Mouse (Mus musculus) kidney, postnatal 0 days (tissue): ENCODE data around the gene Cpsf6. TPM values are rescaled to one million over a fixed set of nuclear protein-coding genes. Genes with fewer than 3 reads are reported as not detected.

Source experiments
- ATAC-seq: fragments of 200-750 bp; cut with Nextera tagmentation; replicated peaks from 2 replicates; pipeline ENCODE4 v1.8.0; 2017; ENCODE audit warnings: low read depth, moderate number of reproducible peaks, moderate TSS enrichment, moderate library complexity; ENCODE audit not compliant: low FRiP score
- DNase-seq: peaks from one replicate; pipeline ENCODE4 v3.0.0-alpha.2; 2016; ENCODE audit warnings: low spot score
- H3K27ac ChIP-seq: fragments of 300-500 bp; sonication (generic); 2 replicates; pipeline ENCODE4 v1.5.1; 2014; ENCODE audit warnings: mild to moderate bottlenecking
- H3K27me3 ChIP-seq: fragments of 300-500 bp; sonication (generic); 2 replicates; pipeline ENCODE4 v1.6.1; 2014; ENCODE audit warnings: low read length, mixed read lengths; ENCODE audit not compliant: insufficient read depth
- H3K36me3 ChIP-seq: fragments of 300-500 bp; sonication (generic); 2 replicates; pipeline ENCODE4 v1.6.1; 2014; ENCODE audit warnings: low read length, mixed read lengths; ENCODE audit not compliant: insufficient read depth
- H3K4me1 ChIP-seq: fragments of 300-500 bp; sonication (generic); replicated peaks from 2 replicates; pipeline ENCODE4 v1.6.1; 2014; ENCODE audit warnings: antibody characterized with exemption, low read length, mixed read lengths; ENCODE audit not compliant: insufficient read depth
- H3K4me2 ChIP-seq: fragments of 300-500 bp; sonication (generic); 2 replicates; pipeline ENCODE4 v1.6.1; 2014; ENCODE audit warnings: mild to moderate bottlenecking, low read length, moderate library complexity, mixed read lengths
- H3K4me3 ChIP-seq: fragments of 300-500 bp; sonication (generic); replicated peaks from 2 replicates; pipeline ENCODE4 v1.5.1; 2014; ENCODE audit warnings: low read depth, low read length
- H3K9ac ChIP-seq: fragments of 300-500 bp; sonication (generic); 2 replicates; pipeline ENCODE4 v1.6.1; 2014; ENCODE audit warnings: low read depth, low read length
- H3K9me3 ChIP-seq: fragments of 300-500 bp; sonication (generic); replicated peaks from 2 replicates; pipeline ENCODE4 v1.6.1; 2016; ENCODE audit warnings: low read length, inconsistent platforms, mixed read lengths
- CTCF ChIP-seq: IDR thresholded peaks from 2 replicates; pipeline ENCODE4 v1.5.1; 2016; ENCODE audit warnings: antibody characterized with exemption, low read depth, mild to moderate bottlenecking, moderate library complexity
- WGBS: fragments of 180-500 bp; shearing (Covaris S2); extraction: QIAGEN DNeasy Blood & Tissue Kit; methylation state at CpG from one replicate; pipeline ENCODE4 v1.1.7; 2014; 5-methylcytosine and 5-hydroxymethylcytosine counted together
- polyA plus RNA-seq: library from polyadenylated mRNA; unstranded; fragments of >200 nt; fragmentation: Nextera tagmentation; extraction: Ambion mirVana; gene quantifications from 2 replicates; pipeline ENCODE4 v1.2.1, GENCODE M21; 2015

The Cpsf6 gene
- polyA plus RNA-seq, 1 experiment from 2014 or later, result 111 TPM

- no peak overlapping the region for H3K4me3 ChIP-seq
- no peaks in the 10 kb centered on the region for H3K27me3 ChIP-seq
- WGBS, result 89% methylated on average over 5 of the region's 5 CpGs
- no peak overlapping the region for H3K4me2 ChIP-seq
- H3K4me1 ChIP-seq, result no peaks in the 10 kb centered on the region
- ATAC-seq (no peak), DNase-seq (no peak)
- no peak for TF ChIP-seq CTCF
- H3K9ac ChIP-seq, result no peak overlapping the region
- no peak overlapping the region for H3K27ac ChIP-seq
- H3K36me3 ChIP-seq, result no peaks in the 10 kb centered on the region
- H3K9me3 ChIP-seq, result no peaks in the 10 kb centered on the region
These were observed 57.2 kb downstream of the Cpsf6 start for GRCm38 (mm10) chr10:117322630-117323029.

- Histone ChIP-seq H3K9ac (no peak overlapping the region), H3K27me3 (no peaks in the 10 kb centered on the region), H3K36me3 (no peaks in the 10 kb centered on the region), H3K4me3 (no peak overlapping the region), H3K4me1 (no peaks in the 10 kb centered on the region), H3K4me2 (no peak overlapping the region), H3K9me3 (no peaks in the 10 kb centered on the region), H3K27ac (no peak overlapping the region)
- ATAC-seq (no peak), DNase-seq (no peak)
- WGBS, result 86% methylated on average over 3 of the region's 3 CpGs
- no peak for TF ChIP-seq CTCF
These were observed 59.2 kb downstream of the Cpsf6 start for GRCm38 (mm10) chr10:117320571-117320981.

- 86% methylated on average over 11 of the region's 11 CpGs for WGBS
- Histone ChIP-seq H3K4me2 (no peak overlapping the region), H3K27me3 (no peaks in the 10 kb centered on the region), H3K9me3 (no peaks in the 10 kb centered on the region), H3K27ac (no peak overlapping the region), H3K36me3 (no peaks in the 10 kb centered on the region), H3K4me1 (no peaks in the 10 kb centered on the region), H3K4me3 (no peak overlapping the region), H3K9ac (no peak overlapping the region)
- TF ChIP-seq CTCF, result no peak
- ATAC-seq (no peak), DNase-seq (no peak)
These were observed 63.4 kb downstream of the Cpsf6 start for GRCm38 (mm10) chr10:117316391-117316790.

- no peak for TF ChIP-seq CTCF
- DNase-seq (no peak), ATAC-seq (no peak)
- Histone ChIP-seq H3K4me1 (no peaks in the 10 kb centered on the region), H3K27ac (no peak overlapping the region), H3K9me3 (no peaks in the 10 kb centered on the region), H3K36me3 (no peaks in the 10 kb centered on the region), H3K4me3 (no peak overlapping the region), H3K27me3 (no peaks in the 10 kb centered on the region), H3K9ac (no peak overlapping the region), H3K4me2 (no peak overlapping the region)
- 88% methylated on average over 2 of the region's 2 CpGs for WGBS
These were observed 66.7 kb downstream of the Cpsf6 start for GRCm38 (mm10) chr10:117313133-117313532.

GRCm38 (mm10) chr10:117312168-117312567, 67.6 kb downstream of the Cpsf6 start:
- no peak overlapping the region for H3K4me2 ChIP-seq
- no peaks in the 10 kb centered on the region for H3K4me1 ChIP-seq
- H3K9ac ChIP-seq, result no peak overlapping the region
- H3K4me3 ChIP-seq, result no peak overlapping the region
- no peaks in the 10 kb centered on the region for H3K36me3 ChIP-seq
- H3K27ac ChIP-seq, result no peak overlapping the region
- no peaks in the 10 kb centered on the region for H3K27me3 ChIP-seq
- no peaks in the 10 kb centered on the region for H3K9me3 ChIP-seq
- ATAC-seq, result no peak
- DNase-seq, result no peak
- whole genome bisulfite sequencing, result 79% methylated on average over 8 of the region's 8 CpGs
- TF ChIP-seq CTCF, result no peak

GRCm38 (mm10) chr10:117304371-117304770, 75.4 kb downstream of the Cpsf6 start:
- ATAC-seq (no peak), DNase-seq (no peak)
- Histone ChIP-seq H3K27ac (no peak overlapping the region), H3K27me3 (no peaks in the 10 kb centered on the region), H3K4me3 (no peak overlapping the region), H3K4me1 (no peaks in the 10 kb centered on the region), H3K36me3 (no peaks in the 10 kb centered on the region), H3K9me3 (no peaks in the 10 kb centered on the region), H3K4me2 (no peak overlapping the region), H3K9ac (no peak overlapping the region)
- WGBS, result 77% methylated on average over 5 of the region's 5 CpGs
- no peak for TF ChIP-seq CTCF

GRCm38 (mm10) chr10:117301688-117302087, 78.1 kb downstream of the Cpsf6 start:
- Histone ChIP-seq H3K4me1 (no peaks in the 10 kb centered on the region), H3K9me3 (no peaks in the 10 kb centered on the region), H3K4me2 (no peak overlapping the region), H3K4me3 (no peak overlapping the region), H3K36me3 (no peaks in the 10 kb centered on the region), H3K27ac (no peak overlapping the region), H3K9ac (no peak overlapping the region), H3K27me3 (no peaks in the 10 kb centered on the region)
- ATAC-seq, result no peak
- WGBS, result 79% methylated on average over 1 of the region's 1 CpGs
- no peak for TF ChIP-seq CTCF
- no peak for DNase-seq
